Mouse (Mus musculus) CH12F3 (cell line): ENCODE data around the gene Sspn.

ENCODE experiments used
- in situ Hi-C: fragments of 300-500 bp; cut with MboI; formaldehyde crosslinking; loops from 2 replicates; pipeline ENCODE4 v1.14.3; 2020; ENCODE audit warnings: low sequenced_read_pairs

The Sspn gene

DNA sequence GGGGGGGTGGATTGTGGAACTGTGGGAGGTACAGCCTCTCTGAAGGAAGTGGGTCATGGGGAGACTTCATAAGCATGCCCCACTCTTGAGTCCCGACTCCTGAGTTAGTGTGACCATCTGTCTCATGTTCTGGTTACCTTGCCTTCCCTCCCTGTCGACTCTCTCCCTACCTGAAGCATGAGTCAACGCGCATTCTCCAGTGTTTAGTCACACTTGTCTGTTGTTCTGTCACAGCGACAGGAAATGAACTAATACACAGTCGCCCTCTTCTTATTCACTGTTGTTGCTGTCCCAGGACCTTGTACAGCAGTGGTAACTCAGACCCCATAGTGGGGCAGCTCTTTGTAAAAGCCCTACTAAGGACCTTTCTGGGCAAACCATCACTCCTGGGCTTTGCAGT lies 41.4 kb downstream of the Sspn start:
- in situ Hi-C loops, result no loop called here

DNA sequence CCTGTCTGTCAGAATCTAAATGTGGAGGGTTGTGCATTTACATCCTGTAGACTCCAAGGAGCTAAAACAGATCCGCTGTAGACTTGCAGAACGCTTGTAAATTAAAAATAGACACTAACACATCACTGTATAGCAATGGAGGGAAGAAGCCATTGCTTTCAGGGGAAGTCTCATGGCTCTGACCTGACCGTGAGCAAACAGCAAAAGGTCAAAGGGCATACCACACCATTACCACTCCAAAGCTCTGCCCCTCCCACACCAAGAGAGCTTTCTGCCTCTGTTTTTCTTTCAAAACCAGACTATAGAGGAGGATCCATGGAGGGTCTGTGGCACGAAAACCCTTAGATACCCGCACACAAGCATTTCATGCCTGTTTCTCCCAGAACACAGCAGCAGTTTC lies 41.9 kb downstream of the Sspn start:
- in situ Hi-C loops, result no loop called here

DNA sequence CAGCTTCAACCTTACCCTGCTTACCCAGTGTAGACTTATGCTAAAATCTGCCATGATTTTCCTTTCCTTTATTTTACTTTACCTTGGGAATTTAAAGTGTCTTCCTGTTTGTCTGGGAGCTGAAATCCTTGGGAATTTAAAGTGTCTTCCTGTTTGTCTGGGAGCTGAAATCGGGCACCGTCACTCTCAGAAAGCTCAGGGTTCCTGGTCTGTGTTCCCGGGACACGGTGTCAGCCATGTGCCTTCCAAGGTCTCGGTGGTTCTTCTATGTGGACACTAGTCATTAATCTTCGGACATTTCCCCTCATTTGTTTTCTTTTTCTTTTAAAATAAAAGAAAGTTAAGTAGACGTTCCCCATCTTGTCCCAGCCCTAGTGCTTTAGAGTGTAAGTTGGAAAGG lies 43.3 kb downstream of the Sspn start:
- in situ Hi-C loops, result no loop called here

DNA sequence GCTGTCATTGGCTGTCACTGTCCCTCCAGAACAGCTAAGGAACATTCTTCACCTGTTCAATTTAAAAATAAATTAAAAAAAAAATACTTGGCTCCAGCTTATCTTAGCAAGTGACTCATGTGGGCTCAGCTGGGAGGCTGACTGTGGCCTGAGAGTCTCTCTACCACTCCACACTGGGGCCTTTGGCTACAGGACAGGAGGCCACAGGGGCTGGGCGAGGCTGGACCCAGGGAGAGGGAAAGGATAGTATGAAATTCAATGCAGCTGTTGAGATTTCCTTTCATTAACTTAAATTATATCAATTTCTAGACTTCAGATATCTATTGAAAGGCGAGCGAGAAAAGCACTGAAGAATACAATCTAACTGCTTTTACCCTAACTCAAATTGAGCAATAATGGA lies 45.9 kb downstream of the Sspn start:
- in situ Hi-C loops, result no loop called here

DNA sequence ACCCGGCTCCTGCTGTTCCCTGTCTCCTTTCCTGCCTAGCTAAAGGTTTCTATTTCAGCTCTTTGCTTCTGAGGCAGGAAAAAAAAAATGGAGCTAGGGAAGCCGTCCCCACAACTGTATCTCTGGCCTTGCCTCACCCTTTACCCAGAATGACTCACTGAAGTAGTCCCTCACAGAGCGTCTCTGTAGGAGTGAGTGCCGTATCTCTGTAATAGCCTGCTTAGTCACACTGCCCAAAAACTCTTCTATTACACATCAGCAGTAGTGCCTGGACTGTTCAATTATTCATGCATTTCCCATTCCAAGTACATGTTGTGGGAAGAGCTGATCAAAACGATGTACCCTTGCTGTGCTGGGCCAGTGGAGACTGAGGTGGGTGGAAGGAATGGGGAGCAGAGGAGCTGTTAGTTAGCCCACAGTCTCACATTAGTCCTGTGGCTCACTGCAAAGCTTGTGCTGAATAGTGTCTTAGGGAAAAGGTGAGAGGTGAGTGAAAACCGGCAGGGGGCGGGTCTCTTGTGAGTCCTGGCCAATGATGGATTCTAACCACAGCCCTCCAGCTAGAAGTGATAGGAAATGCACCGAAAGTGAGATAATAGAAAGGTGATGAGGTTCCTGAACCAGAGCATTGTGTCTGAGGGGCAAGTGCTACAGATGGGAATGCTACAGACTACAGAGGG lies 46.5 kb downstream of the Sspn start:
- in situ Hi-C loops, result no loop called here

DNA sequence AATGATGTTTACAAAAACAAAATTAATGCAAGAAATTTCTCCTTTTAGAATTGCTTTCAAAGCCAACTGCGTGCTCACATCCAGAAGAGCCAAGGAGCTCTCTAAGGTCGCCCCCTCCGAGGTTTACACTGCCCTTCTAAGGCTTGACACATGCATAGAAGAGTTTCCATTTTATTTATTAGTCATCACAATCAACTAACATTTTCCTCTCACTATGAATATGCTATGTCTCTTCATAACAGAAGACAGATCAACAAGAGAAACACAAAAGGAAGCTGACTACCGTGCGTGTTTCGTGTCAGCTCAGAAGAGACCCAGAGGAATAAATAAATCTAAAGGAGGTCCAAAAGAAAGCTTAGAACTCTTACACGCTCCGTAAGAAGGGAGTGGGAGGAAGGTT lies 49.6 kb downstream of the Sspn start:
- in situ Hi-C loops, result no loop called here

DNA sequence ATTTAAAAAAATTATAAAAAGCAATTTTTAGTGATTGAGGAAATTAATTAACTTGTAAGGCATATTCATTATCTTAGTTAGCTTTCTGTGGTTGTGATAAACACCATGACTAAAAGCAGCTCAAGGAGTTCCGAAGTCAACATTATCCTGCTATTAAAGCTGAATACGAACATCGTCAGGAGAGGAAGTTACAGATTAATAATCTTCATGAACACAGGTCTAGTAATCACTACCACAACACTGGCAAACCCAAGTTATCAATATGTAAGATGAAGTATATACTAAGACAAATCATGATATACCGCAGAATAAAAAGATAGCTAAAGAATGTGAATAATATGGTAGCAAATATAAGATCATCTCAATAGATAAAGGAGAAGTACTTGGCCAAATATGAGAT lies 50.9 kb downstream of the Sspn start:
- in situ Hi-C loops, result no loop called here

DNA sequence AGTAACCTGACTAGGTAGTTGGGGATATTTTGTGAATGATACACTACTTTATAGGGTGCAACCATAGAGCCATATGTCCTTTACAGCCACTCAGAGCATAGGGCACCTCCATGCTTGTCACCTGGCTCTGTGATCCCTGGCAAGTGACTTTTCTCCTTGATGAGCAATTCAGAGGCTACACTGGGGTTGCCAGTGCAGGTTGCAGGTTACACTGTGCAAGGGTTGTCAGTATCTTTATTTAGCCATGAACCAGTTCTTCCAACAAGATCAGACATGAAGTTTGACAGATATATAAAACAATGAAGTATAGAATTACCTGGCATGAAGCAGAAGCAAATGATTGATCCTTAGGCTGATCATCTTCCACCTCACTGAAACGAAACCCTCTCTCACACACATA lies 59.1 kb downstream of the Sspn start:
- in situ Hi-C loops, result no loop called here

DNA sequence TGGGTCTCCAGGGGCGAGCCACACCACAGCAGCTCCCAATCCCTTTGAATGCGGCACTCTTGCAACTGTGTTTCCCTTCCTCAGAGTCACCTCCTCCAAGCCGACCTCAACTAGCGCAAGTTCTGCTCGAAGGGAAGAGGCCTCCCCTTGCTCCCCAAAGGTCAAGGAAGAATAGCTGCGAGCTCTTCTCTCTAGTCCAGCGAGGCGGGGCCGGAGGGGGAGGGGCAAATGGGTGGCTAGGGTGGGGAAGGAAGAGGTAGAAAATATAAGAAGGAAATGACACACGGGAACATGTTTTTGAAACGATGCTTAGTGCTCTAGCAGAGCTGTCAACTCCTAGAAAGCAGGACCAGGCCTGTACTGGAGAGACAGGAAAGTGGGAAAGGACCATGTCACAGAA lies 61.1 kb downstream of the Sspn start:
- in situ Hi-C loops, result no loop called here

DNA sequence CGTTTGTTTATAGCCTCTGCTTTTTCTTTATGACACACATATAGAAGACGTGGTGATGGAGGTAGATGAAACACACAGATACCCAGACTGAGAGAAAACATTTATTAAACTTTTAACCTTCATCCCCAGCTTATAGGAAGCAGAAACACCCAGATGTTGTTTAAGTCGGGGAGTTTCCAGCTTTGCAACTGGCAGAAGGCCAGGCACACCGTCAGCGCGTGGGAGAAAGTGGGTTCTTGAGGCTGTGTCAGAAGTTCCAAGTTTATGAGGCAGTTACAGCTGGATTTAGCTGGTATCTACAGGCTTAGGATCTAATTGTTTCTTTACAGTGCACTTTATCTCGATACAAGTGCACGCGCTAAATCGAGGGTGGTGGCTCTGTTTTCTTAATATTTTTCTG lies 61.5 kb downstream of the Sspn start:
- in situ Hi-C loops, result no loop called here

DNA sequence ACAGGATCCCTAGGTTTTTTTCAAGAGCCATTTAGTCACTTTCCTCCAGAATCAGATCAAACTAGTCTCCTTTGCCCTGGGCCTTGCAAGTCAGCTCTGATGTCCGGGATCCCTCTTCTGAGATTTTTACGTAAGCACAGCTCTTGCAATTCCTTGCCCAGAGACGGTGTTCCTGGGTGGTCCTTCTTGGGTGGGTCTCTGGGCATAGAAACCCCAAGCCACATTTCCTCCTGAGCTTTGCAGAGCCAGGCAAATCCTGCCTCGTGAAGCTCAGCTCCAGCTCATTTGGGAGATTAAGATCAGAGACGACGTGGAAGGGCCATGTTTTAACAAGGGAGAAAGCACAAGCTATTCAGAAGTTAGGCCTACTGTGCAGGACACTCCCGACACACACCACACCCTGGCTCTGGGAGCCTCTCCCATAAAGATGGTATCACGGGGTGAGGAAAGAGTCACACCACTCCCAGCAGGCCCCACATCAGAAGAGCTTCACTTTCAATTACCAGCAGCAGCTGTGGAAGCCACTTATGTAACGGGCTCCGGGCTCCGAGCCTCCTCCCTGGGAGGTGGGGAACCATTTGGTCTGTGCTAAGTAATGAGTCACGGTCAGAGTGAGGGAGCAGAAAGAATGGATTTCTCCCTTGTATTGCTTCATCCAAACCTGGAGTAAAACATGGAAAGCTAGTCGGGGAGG lies 67.0 kb downstream of the Sspn start:
- in situ Hi-C loops, result no loop called here

DNA sequence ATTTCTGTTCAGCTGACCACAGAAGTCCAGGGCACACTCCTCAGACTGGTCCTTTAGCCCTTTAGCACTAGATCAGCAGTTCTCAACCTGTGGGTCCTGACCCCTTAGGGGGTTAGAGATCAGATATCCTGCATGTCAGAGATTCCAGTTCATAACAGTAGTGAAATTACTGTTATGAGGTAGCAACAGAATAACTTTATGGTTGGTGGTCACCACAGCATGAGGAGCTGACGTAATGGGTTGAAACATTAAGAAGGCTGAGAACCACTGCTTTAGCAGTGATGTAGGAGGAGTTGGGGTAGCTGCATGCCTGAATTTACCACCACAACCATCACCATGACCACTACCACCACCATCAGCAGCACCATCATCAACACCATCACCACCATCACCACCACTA lies 69.3 kb downstream of the Sspn start:
- in situ Hi-C loops, result no loop called here

DNA sequence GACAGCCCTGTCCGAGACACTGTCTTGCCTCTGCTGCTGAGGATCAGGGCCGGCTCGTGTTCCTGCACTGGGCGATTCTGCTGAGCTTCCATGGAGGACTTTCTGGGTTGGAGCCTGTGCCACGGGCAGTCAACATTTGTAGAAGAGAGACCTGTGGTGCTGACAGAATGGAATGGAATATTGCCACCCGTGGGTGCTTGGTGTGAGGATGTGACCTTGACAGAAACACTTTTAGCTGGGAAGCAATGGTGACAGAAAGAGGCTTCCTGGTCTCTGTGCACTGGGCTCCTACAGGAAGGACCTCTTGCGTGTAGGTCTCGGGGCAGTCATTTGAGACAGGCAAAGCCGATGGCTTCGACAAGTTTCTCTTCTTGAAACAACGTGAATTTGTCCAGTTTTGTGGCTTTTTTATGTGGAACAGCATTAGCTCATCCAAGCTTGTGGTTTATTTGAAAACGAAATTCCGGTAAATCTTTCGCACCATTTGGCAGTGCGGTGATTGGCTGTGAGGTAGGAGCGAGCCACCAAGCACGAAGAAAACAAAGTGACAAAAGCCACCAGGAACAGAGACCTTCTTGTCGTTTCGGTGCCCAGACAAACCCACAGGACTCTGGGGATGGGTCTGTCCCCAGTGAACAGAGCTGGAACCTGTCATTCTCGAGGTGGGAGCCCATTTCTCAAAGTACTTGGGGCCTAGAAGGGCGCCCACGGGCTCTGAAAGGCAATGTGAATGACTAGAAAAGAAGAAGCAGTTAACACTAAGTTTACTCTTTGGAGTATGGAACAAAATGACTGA lies 70.2 kb downstream of the Sspn start:
- in situ Hi-C loops, result no loop called here

DNA sequence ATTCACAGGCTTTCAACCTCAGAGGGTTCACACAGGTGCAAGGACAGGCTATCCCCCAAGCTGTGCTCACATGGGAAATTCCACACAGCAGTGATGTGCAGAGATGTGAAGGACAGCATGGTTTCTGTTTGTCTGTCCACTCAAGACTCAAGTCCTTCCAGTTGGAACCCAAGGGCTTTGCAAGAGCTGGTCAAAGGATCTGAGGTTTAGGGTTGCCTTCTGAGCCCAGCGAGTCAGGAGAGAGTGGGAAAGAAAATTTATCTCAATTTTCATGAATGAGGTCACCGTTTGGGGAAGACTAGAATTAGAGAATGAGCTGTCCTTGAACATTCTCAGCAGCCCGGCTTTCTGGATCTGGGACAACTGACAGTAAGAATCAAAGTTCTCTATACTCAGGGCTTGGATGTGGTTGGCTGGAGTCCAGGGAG lies 72.7 kb downstream of the Sspn start:
- in situ Hi-C loops, result no loop called here

DNA sequence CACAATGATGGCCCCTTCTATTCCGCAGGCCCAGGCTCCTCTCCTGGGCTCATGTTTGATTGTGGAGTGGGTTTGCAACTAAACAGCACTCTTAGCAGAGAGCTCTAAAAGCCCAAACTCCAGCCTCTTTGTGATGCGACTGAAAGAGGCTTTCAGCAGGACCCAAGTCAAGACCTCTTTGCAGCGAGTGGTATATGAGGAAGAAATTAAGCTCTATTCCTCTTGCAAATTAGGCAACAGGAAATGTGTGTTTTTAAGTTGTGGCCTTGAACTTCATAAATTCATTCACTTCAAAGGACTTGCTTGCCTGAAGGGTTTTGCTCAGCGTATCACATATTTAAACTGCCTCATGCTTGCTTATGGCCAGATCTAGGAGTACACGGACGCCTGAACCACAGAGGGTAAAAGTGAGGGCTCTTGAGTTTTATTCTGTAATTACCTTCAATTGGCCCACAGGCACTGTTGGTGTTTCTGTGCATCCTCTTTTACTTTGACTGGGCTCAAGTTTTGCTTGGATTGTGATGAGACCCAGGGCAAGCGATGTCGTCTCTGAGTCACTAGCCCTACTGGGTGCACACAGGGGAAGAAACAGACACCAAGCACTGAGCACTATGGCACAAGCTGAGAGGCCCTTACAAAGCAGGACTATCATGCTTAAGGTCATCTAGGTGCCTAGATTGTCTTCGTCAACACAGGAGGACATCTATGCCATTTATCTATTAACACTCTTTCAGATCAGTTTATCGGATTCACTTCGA lies 73.9 kb downstream of the Sspn start:
- in situ Hi-C loops, result no loop called here

DNA sequence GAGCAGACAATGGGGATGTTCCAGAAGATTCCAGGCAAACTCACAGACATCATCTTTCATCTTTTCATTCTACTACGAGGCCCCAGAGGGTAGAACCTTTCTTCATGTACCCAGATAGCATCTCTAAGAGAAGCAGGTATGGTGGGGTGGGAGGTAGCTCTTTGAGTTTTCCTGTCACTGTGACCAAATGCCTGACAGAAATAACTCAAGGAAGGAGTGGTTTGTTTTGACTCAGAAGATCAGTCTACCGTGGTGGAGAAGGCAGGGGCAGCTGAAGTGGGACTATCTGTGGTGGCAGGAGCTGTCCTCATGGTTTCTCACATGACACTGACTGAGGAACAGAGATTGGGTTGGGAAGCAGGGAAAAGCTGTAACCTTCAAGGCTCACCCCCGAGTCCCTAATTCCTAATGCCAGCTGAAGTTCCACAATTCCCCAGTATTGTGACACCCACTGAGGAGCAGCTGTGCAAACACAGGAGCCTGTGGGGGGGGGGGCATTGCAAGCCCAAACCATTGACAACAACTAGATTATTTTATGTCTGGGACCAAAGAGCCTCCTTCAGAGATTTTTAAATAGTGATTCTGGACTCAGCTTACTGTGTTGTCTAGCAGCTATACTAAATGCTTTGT lies 74.6 kb downstream of the Sspn start:
- in situ Hi-C loops, result no loop called here

DNA sequence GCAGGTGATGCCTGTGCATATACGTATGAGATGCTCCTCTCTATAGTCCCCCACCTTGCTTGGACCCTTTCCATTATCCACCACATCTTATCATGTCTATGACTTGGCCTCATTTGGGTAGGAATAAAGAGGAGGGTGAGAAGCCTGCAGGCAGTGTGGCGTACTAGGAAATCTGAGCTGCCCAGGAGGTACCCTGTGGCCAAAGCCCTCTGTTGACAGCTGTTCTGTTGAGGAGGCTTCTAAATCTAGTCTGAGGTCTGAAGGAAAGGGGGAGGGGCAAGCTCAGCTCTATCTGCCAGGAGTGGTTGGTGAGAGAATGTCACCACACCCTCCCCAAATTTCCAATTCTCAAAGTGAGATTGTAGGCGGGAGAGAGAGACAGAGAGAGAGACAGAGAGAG lies 75.3 kb downstream of the Sspn start:
- in situ Hi-C loops, result no loop called here

DNA sequence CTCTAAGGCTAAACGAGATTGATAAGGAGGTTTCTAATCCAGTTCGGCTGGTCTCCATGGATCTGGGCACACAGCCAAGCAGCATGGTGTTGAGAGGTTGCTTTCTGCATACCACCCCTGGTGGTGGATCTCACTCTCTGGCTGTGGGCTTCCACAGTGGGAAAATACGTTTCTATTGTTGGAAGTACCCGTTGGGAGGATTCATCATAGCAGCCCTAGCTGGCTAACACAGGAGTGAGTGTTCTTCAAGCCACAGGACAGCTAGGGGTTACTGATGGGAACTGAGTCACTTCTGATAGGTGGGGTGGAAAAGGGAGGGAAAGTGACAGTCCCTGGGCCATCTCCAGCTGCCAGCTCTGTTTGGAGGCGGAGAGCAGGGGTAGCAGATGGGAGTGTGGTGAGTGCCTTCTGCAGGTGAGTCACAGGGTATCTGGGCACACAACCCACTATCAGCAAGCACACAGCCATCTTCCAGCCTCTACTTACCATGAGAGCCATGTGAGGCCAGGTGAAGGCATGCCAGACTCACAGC lies 77.1 kb downstream of the Sspn start:
- in situ Hi-C loops, result no loop called here

DNA sequence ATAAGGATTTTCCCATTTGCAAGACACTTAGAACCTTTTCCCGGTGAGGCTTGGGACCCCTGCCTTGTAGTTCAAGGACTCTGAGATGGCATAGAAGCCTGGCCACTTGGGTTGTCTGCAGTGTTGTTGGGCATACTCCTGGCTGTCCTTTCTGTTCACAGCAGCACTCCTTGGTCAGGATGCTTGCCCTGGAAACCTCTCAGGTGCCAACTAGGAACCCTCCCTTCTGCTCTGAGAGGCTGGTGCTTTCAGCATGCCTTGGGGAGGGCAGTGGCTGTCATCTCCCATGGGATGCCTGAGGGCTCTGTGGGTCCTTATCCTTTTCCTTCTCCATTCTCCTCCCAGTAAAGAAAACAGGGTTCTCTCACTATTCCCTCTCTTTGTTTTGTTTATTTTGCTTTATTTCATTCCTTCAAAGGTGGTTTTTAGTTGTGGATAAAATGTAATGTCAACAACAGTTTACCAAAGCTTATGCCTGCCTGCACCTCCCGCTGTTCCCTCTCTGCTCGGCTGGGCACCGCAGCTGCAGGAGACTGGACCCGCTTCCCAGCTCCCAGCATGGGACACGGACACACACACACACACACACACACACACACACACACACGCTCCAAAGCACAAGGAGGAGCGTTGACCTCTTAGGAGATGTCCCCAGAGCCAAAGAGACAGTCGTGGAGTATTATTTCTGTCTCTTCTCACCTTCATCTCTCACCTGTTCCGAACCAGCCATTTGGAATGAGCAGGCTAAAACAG lies 77.9 kb downstream of the Sspn start:
- in situ Hi-C loops, result no loop called here
